Mouse (Mus musculus): ENCODE data around the gene Gm2a. TPM values are rescaled to one million over a fixed set of nuclear protein-coding genes. Genes with fewer than 3 reads are reported as not detected.

Gene Gm2a
- total and polyA plus RNA-seq, 3 experiments: 0.19 to 0.52 TPM; not detected in 1

GRCm38 (mm10) chr11:55060802-55061201, 37.1 kb upstream of the Gm2a start:
- TF ChIP-seq MAFK (IDR thresholded peaks at IDR 0.05; ENCODE audit: borderline replicate concordance, low read depth, low read length) (no peak), USF2 (IDR thresholded peaks at IDR 0.05; ENCODE audit: borderline replicate concordance in 1 of 2, insufficient read depth in 1 of 2, low read depth in 1 of 2, low read length in 2 of 2) (no peak), POLR2A (IDR thresholded peaks at IDR 0.05; ENCODE audit: control insufficient read depth in 1 of 2, insufficient read depth in 1 of 2, low read depth in 1 of 2, low read length in 2 of 2, poor library complexity in 1 of 2) (no peak), RAD21 (IDR thresholded peaks at IDR 0.05; ENCODE audit: low read depth, low read length) (no peak), ZC3H11A (IDR thresholded peaks at IDR 0.05; ENCODE audit: low read depth, low read length) (no peak), ETS1 (IDR thresholded peaks at IDR 0.05; ENCODE audit: low read depth, low read length) (no peak), JUND (IDR thresholded peaks at IDR 0.05; ENCODE audit: low read depth, low read length) (no peak), E2F4 (IDR thresholded peaks at IDR 0.05; ENCODE audit: borderline replicate concordance, low read depth, low read length) (no peak), CHD2 (IDR thresholded peaks at IDR 0.05; ENCODE audit: low read length) (no peak)
- no peak for DNase-seq (ENCODE audit: low read depth, low spot score)
- no peaks in the 10 kb centered on the region for H3K9me3 ChIP-seq (replicated peaks; ENCODE audit: insufficient read depth, low read length)

GRCm38 (mm10) chr11:55062856-55063255, 35.1 kb upstream of the Gm2a start:
- no peak overlapping the region for H3K4me3 ChIP-seq (ENCODE audit: control insufficient read depth in 1 of 2, insufficient read depth in 1 of 2, low read depth in 2 of 2, low read length in 2 of 2)
- H3K27me3 ChIP-seq (ENCODE audit: control insufficient read depth in 1 of 2, insufficient read depth in 2 of 2, low read length in 2 of 2): peaks cover 2 to 7% of the 10 kb centered on the region in 2 experiments
- H3K79me2 ChIP-seq (ENCODE audit: control insufficient read depth, insufficient read depth, low read length, poor library complexity): no peaks in the 10 kb centered on the region
- no peaks in the 10 kb centered on the region for H3K4me1 ChIP-seq (ENCODE audit: control insufficient read depth in 1 of 2, insufficient read depth in 2 of 2, low read length in 2 of 2)
- no peaks in the 10 kb centered on the region for H3K9me3 ChIP-seq (replicated peaks; ENCODE audit: insufficient read depth, low read length)
- no peak overlapping the region for H3K27ac ChIP-seq (ENCODE audit: control insufficient read depth, low read depth, low read length)
- TF ChIP-seq ZNF384 (IDR thresholded peaks at IDR 0.05; ENCODE audit: low read depth, low read length): no peak
- no peak for TF ChIP-seq MAFK (IDR thresholded peaks at IDR 0.05; ENCODE audit: borderline replicate concordance, low read depth, low read length)
- TF ChIP-seq RCOR1 (IDR thresholded peaks at IDR 0.05; ENCODE audit: low read depth, low read length): no peak
- TF ChIP-seq TBP (IDR thresholded peaks at IDR 0.05; ENCODE audit: low read depth, low read length): no peak
- no peak for TF ChIP-seq NRF1 (IDR thresholded peaks at IDR 0.05; ENCODE audit: insufficient read depth, low read depth, low read length, poor library complexity, severe bottlenecking)
- no peak for TF ChIP-seq CHD2 (IDR thresholded peaks at IDR 0.05; ENCODE audit: low read length)
- no peak for TF ChIP-seq NELFE (IDR thresholded peaks at IDR 0.05; ENCODE audit: low read depth, low read length)
- TF ChIP-seq ZC3H11A (IDR thresholded peaks at IDR 0.05; ENCODE audit: low read depth, low read length): no peak
- no peak for TF ChIP-seq GABPA (IDR thresholded peaks at IDR 0.05; ENCODE audit: low read depth, low read length)
- no peaks in the 10 kb centered on the region for H3K36me3 ChIP-seq (ENCODE audit: control insufficient read depth in 1 of 2, insufficient read depth in 2 of 2, low read length in 2 of 2)
- no peak overlapping the region for H3K9ac ChIP-seq (ENCODE audit: control insufficient read depth, low read depth, low read length, poor library complexity, severe bottlenecking)
- no peak for DNase-seq (ENCODE audit: low read depth, low spot score)

More at GRCm38 (mm10) chr11:55060802-55061201, 37.1 kb upstream of the Gm2a start:
- H3K4me1 ChIP-seq (ENCODE audit: control insufficient read depth in 1 of 2, insufficient read depth in 2 of 2, low read length in 2 of 2): no peaks in the 10 kb centered on the region
- no peaks in the 10 kb centered on the region for H3K36me3 ChIP-seq (ENCODE audit: control insufficient read depth in 1 of 2, insufficient read depth in 2 of 2, low read length in 2 of 2)
- H3K27me3 ChIP-seq (ENCODE audit: control insufficient read depth in 1 of 2, insufficient read depth in 2 of 2, low read length in 2 of 2): peaks cover 2 to 6% of the 10 kb centered on the region in 2 experiments
- H3K79me2 ChIP-seq (ENCODE audit: control insufficient read depth, insufficient read depth, low read length, poor library complexity): no peaks in the 10 kb centered on the region
- no peak overlapping the region for H3K4me3 ChIP-seq (ENCODE audit: control insufficient read depth in 1 of 2, insufficient read depth in 1 of 2, low read depth in 2 of 2, low read length in 2 of 2)
- H3K27ac ChIP-seq (ENCODE audit: control insufficient read depth, low read depth, low read length): no peak overlapping the region
- H3K9ac ChIP-seq (ENCODE audit: control insufficient read depth, low read depth, low read length, poor library complexity, severe bottlenecking): no peak overlapping the region
